Mouse (Mus musculus) adrenal gland, postnatal 10 days (tissue): ENCODE measurements at regions not wholly inside any gene's neighbourhood (a gene's known extent, or its start where the extent isn't known, plus 50 kb on each side); places are given as distances from the start of the nearest gene placed in this dataset.

Source experiments
- DNase-seq: peaks from one replicate; pipeline ENCODE4 v3.0.0; 2021; ENCODE audit warnings: mixed read lengths

- DNase-seq: peak; percentile 35
Measured at GRCm38 (mm10) chr11:57904216-57904615, 71.6 kb upstream of the Hand1 start.

- DNase-seq: peak; percentile 10
Measured at GRCm38 (mm10) chr11:57899335-57899734, 66.7 kb upstream of the Hand1 start.

- DNase-seq: no peak
Measured at GRCm38 (mm10) chr11:57895497-57895896, 62.9 kb upstream of the Hand1 start.

- no peak for DNase-seq
Measured at GRCm38 (mm10) chr11:57882736-57883635, 50.4 kb upstream of the Hand1 start.
